Mouse (Mus musculus) brain, embryonic 14.5 days (tissue): ENCODE results near the gene Actl11.

Experiments
- CTCF ChIP-seq: fragments of 200-500 bp; IDR thresholded peaks from 2 replicates; pipeline ENCODE4 v1.5.1; 2012; ENCODE audit warnings: inconsistent platforms, mild to moderate bottlenecking, moderate library complexity, borderline replicate concordance; ENCODE audit not compliant: insufficient read depth, insufficient read length; ENCODE audit errors: extremely low read depth
- POLR2A ChIP-seq: fragments of 200-500 bp; IDR thresholded peaks from 2 replicates; pipeline ENCODE4 v1.6.1; 2012; ENCODE audit warnings: mild to moderate bottlenecking, inconsistent platforms, borderline replicate concordance; ENCODE audit not compliant: poor library complexity, insufficient read depth, insufficient read length, severe bottlenecking; ENCODE audit errors: extremely low read depth

DNA sequence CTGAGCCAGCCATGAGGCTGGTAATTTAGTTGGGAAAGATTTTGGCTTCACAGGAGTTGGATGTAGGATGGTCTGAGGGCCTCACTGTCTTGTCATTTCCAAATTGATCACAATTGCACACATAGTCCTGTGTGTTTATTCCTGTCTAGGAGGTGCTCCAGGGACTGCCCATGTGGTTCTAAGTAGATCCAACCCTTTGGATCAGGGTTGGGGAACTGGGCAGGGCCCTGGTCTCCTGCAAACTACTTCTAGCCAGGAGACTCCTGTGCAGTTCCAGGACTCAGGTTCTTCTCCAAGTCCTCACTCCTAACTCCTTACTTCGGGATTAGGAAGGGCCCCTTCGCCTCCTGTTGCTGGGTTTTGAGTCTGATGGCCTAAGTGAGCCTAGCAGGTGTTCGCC lies 7.1 kb downstream of the Actl11 start, which contains the start of gene Camkv:
- TF ChIP-seq CTCF (no peak), POLR2A (no peak)
